ENCODE assay signal across 9 mouse cellular contexts in the genomic region with DNA sequence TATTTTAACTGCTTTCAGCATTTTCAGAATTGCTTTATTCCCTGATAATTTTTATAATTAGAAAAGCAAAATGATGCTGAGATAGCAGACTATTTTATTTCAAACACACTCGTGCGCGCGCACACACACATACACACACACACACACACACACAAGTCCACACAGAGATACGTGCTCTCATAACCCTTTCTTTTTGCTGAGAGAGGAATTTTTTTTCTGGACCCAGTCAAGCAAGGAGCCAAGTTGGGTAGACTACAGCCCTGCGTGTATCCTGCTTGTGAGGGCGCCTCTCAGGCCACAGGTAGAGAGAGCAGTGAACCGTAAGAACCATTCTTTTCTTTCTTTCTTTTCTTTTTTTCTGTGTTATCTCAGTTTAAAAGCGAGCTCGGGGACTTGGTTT. TPM values are rescaled to one million over a fixed set of nuclear protein-coding genes. Genes with fewer than 3 reads are reported as not detected.
DNase-seq lines count a peak whose midpoint lies in the region; ATAC-seq and TF ChIP-seq lines count a peak whose summit lies in the region.
"Had no signal": no experiment of that assay in that cellular context is flagged by ENCODE, and none has a peak within 500 bp of the region (broad histone marks: within the 10 kb centered on the region; RNA-seq: fewer than 3 reads in every experiment).

No protein-coding gene starts in this region.

- WGBS in heart, adult 2 months, result 49% methylated on average over 10 of the region's 10 CpGs
- 50% methylated on average over 10 of the region's 10 CpGs for WGBS in embryonic facial prominence, embryonic 15.5 days
- 19% methylated on average over 10 of the region's 10 CpGs for WGBS in kidney, adult 2 months
- 50% methylated on average over 10 of the region's 10 CpGs for WGBS in midbrain, embryonic 12.5 days

- no peaks in the 10 kb centered on the region for H3K27me3 ChIP-seq in heart, adult 2 months (ENCODE audit: control insufficient read depth, insufficient read depth, low read length)
- 0 out of 2 replicates have a peak, but pooled peaks cover 1% of the 10 kb centered on the region for H3K27me3 ChIP-seq in embryonic facial prominence, embryonic 15.5 days
- H3K27me3 ChIP-seq in kidney, adult 2 months (replicated peaks; ENCODE audit: control insufficient read depth, insufficient read depth, low read length), result no peaks in the 10 kb centered on the region
- peaks cover 5% of the 10 kb centered on the region; the same call in 1 of the 2 replicates for H3K27me3 ChIP-seq in midbrain, embryonic 12.5 days

- peak overlapping the region; percentile 40 for H3K4me2 ChIP-seq in embryonic facial prominence, embryonic 15.5 days (replicated peaks)
- H3K4me2 ChIP-seq in midbrain, embryonic 12.5 days (replicated peaks), result peak overlapping the region; percentile 49

- no peaks in the 10 kb centered on the region for H3K4me1 ChIP-seq in heart, adult 2 months (ENCODE audit: control insufficient read depth, insufficient read depth, low read length)
- no peaks in the 10 kb centered on the region for H3K4me1 ChIP-seq in embryonic facial prominence, embryonic 15.5 days
- no peaks in the 10 kb centered on the region for H3K4me1 ChIP-seq in kidney, adult 2 months (ENCODE audit: control insufficient read depth, insufficient read depth, low read length)
- no peaks in the 10 kb centered on the region for H3K4me1 ChIP-seq in midbrain, embryonic 12.5 days

- no peak for DNase-seq in heart, adult 2 months
- DNase-seq in heart, postnatal 36 days, result no peak
- DNase-seq in kidney, adult 2 months, result peak; percentile 71
- DNase-seq in spleen, adult 12 weeks (ENCODE audit: low spot score), result no peak
- DNase-seq in ovary, postnatal 14 days (ENCODE audit: low spot score), result no peak
- no peak for DNase-seq in thymus, postnatal 4 days

- peak overlapping the region; percentile 41 for H3K4me3 ChIP-seq in heart, adult 2 months
- H3K4me3 ChIP-seq in embryonic facial prominence, embryonic 15.5 days (replicated peaks), result peak overlapping the region; percentile 43
- peak overlapping the region; percentile 22; the same call in 1 of the 2 replicates for H3K4me3 ChIP-seq in kidney, adult 2 months (ENCODE audit: insufficient read depth, low read depth, low read length)
- H3K4me3 ChIP-seq in midbrain, embryonic 12.5 days, result peak overlapping the region; percentile 31

- H3K27ac ChIP-seq in heart, adult 2 months, result no peak overlapping the region
- no peak overlapping the region for H3K27ac ChIP-seq in embryonic facial prominence, embryonic 15.5 days (replicated peaks)
- no peak overlapping the region for H3K27ac ChIP-seq in kidney, adult 2 months (ENCODE audit: insufficient read depth, low read depth, low read length)
- no peak overlapping the region for H3K27ac ChIP-seq in midbrain, embryonic 12.5 days (replicated peaks)

- TF ChIP-seq POLR2A in heart, adult 2 months (IDR thresholded peaks at IDR 0.05; ENCODE audit: insufficient read depth, low read depth, low read length), result no peak
- TF ChIP-seq POLR2A in kidney, adult 2 months (IDR thresholded peaks at IDR 0.05; ENCODE audit: low read depth, low read length), result no peak

- peak overlapping the region; percentile 9; the same call in 1 of the 2 replicates for H3K9ac ChIP-seq in heart, adult 2 months (ENCODE audit: low read depth, low read length)
- H3K9ac ChIP-seq in embryonic facial prominence, embryonic 15.5 days, result no peak overlapping the region
- no peak overlapping the region; the same call in 1 of the 2 replicates for H3K9ac ChIP-seq in midbrain, embryonic 12.5 days (replicated peaks)

- no peaks in the 10 kb centered on the region for H3K36me3 ChIP-seq in heart, adult 2 months (ENCODE audit: control insufficient read depth, insufficient read depth, low read length)
- no peaks in the 10 kb centered on the region for H3K36me3 ChIP-seq in embryonic facial prominence, embryonic 15.5 days
- H3K36me3 ChIP-seq in kidney, adult 2 months (ENCODE audit: control insufficient read depth, insufficient read depth, low read length), result no peaks in the 10 kb centered on the region
- no peaks in the 10 kb centered on the region for H3K36me3 ChIP-seq in midbrain, embryonic 12.5 days

- no peak for ATAC-seq in embryonic facial prominence, embryonic 15.5 days (ENCODE audit: insufficient number of reproducible peaks, low FRiP score, low TSS enrichment, low read depth)
- ATAC-seq in midbrain, embryonic 12.5 days (ENCODE audit: low FRiP score, low read depth), result no peak

- H3K9me3 ChIP-seq in embryonic facial prominence, embryonic 15.5 days (replicated peaks), result no peaks in the 10 kb centered on the region
- H3K9me3 ChIP-seq in midbrain, embryonic 12.5 days, result no peaks in the 10 kb centered on the region

- no peak for TF ChIP-seq EP300 in heart, adult 2 months (IDR thresholded peaks at IDR 0.05; ENCODE audit: insufficient read depth, low read depth, low read length)

- H3K79me2 ChIP-seq in heart, adult 2 months (replicated peaks; ENCODE audit: control insufficient read depth, insufficient read depth, low read length), result no peaks in the 10 kb centered on the region

- intact Hi-C loops in heart, adult 2 months (cut with DNase I), result loop anchor here (5.0 kb wide), 1 partner anchor 150 kb away; no protein-coding TSS in a partner anchor
- intact Hi-C loops in heart, postnatal 36 days (cut with DNase I), result no loop called here

- TF ChIP-seq CTCF in heart, adult 2 months (IDR thresholded peaks at IDR 0.05), result no peak
- no peak for TF ChIP-seq CTCF in kidney, adult 2 months (conservative IDR thresholded peaks at IDR 0.05; ENCODE audit: insufficient read depth, insufficient read length, low read depth, low read length)

RNA-seq across cellular contexts. Expression of a gene that starts 7.9 kb away (rescaled TPM):
- total RNA-seq in heart, adult 2 months (2021), result 1 to 10 TPM; 2.2 to 2.9 TPM
- polyA plus RNA-seq in heart, adult 2 months (2012; rRNA removed), result 0.86 and 1.5 TPM in 2 replicates
- 1 to 10 TPM; 1.7 to 2.2 TPM for total RNA-seq in heart, postnatal 36 days (2021)
- polyA plus RNA-seq in embryonic facial prominence, embryonic 15.5 days (2015; fragmentation: Nextera tagmentation; extraction: Ambion mirVana), result 25.4 and 25.7 TPM in 2 replicates
- 0.76 and 1.2 TPM in 2 replicates for polyA plus RNA-seq in kidney, adult 2 months (2012; rRNA removed)
- 12.5 and 14.4 TPM in 2 replicates for polyA plus RNA-seq in midbrain, embryonic 12.5 days (2016; fragmentation: Nextera tagmentation; extraction: Ambion mirVana)

RNA-seq across cellular contexts. Expression of a gene that starts 38.7 kb away (rescaled TPM):
- not detected for total RNA-seq in heart, adult 2 months (2021)
- not detected in 2 replicates for polyA plus RNA-seq in heart, adult 2 months (2012; rRNA removed)
- total RNA-seq in heart, postnatal 36 days (2021), result not detected
- polyA plus RNA-seq in embryonic facial prominence, embryonic 15.5 days (2015; fragmentation: Nextera tagmentation; extraction: Ambion mirVana), result not detected in 2 replicates
- not detected in 2 replicates for polyA plus RNA-seq in kidney, adult 2 months (2012; rRNA removed)
- polyA plus RNA-seq in midbrain, embryonic 12.5 days (2016; fragmentation: Nextera tagmentation; extraction: Ambion mirVana), result not detected in 2 replicates
- polyA plus RNA-seq: brain, embryonic 14.5 days had no signal
